Mouse (Mus musculus) spleen, postnatal 4 days (tissue): ENCODE results near the gene Lama2.

Source experiments
- DNase-seq, 2 experiments: peaks; one replicate each; pipeline ENCODE4 v3.0.0; 2022; ENCODE audit warnings: low spot score in 2 of 2

Gene Lama2

DNA sequence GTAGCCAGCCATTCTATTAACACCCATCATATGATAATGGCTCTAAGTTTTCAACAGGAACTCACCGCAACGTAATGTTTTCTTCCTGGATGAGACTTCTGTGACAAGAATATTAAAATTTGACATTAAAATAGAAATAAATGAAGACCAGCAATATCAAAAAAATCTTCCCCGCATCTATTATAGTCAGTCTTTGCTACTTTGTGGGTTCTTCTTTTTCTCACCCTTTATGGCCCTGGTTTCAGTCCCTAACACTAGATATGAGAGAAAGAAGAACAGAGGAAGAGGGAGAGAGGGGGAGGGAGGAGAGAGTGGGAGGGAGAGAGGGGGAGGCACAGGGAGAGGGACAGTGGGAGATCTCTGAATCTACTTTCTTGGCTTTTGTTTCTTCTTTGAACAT lies at the start of gene Lama2:
Gene Lama2, minus strand, starts transcription at position 101 of the 400 bp plus-strand sequence.
- DNase-seq = no peak

DNA sequence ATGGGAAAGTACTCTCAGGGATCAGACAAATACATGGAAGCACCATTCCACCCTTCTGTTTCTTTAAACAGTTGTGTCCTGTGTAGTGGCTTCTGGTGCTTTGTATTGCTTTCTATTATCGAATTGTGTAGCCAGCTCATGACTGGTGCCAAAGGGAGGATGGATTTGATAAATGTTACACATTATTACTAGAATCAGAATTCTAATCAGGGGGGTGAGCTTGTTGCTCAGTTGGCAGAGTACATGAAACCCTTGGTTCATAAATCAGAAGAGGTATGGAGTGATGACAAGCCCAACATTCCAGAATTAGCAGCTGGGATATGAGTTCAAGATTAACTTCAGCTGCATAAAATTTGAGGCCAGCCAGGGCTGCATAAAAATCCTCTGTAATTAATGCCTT lies 44.8 kb upstream of the Lama2 start:
- no peak for DNase-seq

DNA sequence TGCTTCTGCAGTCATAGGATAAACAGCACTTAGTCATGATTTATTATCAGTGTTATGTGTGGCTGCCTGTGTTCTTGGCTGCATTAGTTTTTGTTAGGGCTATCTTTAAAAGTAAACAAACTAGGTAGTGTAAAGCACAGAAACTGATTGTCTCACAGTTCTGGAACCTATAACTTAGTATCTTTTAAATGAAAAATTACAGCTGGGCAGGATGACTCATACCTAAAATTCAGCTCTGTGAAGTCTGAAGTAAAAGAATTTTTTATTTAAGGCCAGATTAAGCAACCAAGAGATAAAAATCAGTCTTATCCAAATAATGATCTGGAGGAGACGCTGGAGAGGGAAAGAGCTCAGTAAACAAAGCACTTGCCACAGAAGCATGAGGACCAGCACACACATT lies 43.8 kb upstream of the Lama2 start:
- no peak for DNase-seq

DNA sequence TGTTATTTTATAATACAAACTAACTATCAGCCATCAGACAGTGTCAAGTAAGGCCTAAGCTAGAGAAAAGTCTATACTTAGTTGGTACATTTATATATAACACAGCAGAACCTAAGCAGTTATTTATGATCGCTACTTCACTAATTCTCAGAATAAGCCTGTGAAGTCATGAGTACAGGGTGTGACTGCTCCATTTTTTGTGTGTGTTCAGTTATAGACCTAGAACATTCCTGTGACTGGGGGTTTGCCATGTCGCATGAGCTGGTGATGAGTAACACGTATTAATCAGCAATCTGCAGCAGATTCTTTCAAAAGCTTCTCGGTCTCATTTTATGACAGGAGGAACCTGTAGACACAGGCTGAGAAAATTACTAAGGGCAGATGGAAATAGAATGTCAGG lies 34.6 kb upstream of the Lama2 start:
- no peak for DNase-seq

DNA sequence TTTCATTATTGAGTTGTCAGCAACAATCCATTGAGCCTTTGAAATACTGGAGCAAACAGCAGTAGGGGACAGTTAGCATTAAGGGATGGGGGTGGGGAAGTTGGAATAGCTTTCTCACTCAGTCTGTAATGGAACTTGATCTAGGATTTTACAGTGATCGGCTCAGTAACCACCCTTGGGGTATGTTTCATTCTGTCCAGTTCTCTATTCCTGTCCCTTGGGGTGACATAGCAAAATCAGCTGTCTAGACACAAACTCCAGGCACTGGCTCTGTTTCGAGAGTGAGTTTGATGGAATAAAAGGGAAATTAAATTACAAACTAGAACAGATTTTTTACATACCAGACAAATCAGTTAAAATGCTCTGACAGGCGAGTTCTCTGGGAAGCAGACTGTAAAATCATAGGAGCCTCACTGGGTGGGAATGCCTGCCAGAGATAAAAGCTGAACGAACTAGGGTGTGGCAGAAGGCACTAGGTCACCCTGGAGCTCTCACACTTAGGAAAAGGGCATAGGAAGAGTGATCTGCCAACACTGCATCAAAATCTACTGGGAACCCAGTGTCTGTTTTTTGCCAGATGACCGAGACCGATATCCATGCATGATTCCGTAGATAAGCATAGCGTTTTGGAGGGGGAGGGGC lies 33.3 kb upstream of the Lama2 start:
- no peak for DNase-seq

DNA sequence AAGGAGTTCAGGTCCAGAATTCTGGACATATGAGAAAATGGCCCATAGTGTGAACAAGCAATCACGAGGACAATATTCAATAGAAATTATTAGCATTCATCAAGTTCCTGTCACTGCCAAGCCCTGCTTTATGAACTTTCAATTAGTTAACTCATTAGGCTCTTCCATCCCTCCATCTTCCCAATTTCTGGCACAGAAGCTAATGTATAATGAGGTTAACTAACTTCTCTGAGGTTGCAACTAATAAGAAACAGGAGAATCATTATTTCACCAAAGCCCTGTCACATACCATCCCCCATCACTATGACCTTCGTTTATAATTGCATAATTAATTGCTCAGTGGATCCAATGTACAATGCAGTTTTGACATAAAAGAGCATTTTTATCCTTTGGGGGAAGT lies 16.2 kb upstream of the Lama2 start:
- no peak for DNase-seq

DNA sequence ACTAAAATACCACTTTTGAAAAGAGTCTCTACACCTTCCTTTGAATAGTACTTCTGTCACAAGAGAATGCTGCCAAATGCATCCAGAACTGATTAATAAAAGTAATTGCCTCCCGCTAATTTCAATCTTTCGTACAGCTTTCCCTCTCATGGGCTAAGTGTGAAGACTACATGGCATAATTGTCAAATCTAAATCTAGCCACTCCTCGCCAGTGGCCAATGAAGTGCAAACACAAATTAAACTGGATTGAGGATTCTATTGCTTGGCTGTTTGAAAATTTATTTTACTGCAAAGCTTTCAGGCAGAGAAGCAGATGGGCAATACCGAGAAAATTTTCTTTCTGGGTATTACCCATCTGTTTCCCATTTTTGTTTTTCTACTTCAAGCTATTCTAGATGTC lies 11.4 kb upstream of the Lama2 start:
- no peak for DNase-seq

DNA sequence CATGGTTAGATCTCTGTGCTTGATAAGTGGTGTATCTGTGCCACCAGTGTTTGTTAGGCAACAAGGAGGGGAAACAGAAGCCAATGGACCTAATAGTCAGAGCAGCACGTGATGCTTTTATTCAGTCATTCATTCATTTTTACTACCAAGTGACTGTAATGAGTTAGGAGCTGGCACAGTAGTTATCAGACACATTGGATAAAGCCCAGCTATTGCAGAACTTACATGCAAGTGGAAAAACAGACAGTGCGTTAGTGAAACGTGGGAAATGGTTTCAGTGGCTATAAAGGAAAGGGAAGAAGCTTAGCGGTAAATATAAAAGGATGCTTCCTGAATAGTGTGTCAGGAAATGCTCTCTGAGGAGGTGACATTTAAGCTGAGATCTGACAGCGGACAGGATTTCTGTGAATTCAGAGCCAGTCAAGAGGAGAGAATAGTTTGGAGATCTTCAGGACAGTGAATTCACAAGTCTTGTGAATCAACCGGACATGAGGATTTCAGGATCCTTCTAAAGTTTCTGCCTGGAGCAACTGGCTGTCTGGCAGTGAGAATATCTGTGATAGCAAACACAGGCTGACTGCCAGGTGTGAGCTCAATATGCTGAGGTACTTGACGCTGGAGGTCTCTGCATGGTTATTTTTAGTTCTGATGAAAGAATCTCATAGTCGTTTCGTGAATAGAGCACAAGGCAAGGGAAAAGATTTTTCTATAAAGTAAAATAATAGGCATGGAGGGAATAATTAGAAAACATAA lies 2.3 kb upstream of the Lama2 start:
- DNase-seq = no peak

DNA sequence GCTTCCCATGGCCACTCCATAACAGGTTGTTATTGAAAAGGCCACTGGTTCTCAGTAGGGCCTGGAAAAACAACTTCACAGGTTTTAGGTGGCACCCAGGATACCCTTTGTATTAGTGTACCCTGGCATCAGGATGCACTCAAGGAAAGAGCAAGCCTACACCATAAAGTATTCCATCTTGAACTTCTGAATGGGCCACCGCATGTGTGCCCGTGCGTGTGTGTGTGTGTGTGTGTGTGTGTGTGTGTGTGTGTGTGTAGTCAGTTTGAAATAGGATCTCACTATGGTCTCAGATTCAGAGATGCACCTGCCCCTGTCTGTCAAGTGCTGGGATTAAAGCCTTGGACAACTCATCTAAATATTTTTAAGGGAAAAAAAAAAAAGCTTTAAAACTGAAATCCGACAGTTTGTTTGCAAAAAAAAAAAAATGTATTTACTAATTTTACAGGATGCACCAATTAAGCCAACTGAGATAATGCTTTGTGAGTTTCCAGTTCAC lies 2.0 kb downstream of the Lama2 start:
- no peak for DNase-seq

DNA sequence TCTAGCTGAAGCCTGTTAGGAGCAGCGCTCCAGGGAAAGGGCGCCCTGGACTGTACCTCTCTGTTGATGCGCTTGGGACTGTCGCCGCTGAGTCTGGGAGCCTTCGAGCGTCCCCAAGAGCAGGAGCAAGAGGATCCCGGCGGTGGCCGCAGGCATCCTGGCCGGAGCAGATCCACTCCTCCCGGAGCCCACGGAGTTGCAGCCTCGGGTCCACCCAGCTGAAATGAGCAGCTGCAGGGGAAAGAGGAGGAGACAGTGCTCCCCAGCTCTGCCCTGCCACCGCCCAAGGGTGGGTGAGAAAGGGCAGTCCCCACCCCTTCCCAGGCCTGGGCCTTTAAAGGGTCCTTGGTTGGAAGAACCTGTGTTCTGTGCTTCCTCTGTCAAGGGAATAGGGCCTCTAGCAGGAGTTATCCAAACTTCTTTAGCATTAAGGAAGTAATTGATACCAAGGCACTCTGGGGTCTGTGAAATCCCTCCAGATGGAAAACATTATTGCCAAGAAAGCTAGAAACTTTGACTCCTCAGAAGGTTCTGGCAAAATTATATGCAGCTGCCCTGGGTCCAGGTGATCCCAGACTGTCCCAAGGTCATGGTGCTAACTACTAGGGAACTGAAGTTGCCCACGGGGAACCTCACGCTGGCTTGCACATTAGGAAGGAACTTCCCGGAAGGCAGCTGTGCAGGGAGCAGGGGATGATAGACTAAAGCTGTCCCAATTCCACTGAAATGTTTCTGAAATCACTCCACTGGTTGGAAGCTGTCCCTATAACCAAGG lies 2.7 kb downstream of the Lama2 start:
- DNase-seq = peak; percentile 11 to 55

DNA sequence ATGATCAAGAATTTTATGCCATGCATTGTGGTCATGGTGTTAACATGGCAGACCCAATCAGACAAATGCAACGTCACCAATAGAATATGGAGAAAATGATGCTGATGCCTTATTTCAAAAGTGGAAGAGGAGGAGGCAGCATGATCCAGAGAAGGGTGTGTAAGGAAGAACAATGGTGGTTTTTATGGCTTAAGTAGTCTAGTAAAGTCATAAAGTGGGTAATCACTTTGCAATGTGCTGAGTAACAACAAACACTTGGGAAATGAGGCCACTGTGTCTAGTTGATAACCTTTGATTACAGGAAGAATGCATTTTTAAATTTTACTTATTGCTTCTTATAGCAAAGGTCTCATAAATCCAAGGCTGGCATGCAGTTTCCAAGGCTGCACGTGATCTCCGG lies 23.9 kb downstream of the Lama2 start:
- no peak for DNase-seq

DNA sequence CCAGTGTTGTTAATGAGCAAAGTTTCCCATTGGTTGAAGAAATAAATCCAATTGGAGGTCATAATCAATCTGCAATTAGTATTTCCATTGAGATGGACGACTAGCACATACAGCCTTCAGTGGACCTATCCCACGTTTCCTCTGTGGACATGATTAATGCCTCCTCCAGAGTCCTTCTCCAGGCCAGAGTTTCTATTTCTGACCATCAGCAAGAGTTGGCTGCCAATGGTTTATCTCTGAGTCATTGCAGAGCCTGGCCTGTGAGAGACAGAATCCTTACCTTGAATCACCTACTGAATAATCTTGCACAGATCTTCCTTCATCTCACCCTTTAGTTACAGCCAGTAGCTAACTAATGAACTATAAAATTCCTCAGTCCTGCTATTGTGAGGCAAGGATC lies 86.3 kb downstream of the Lama2 start:
- no peak for DNase-seq

DNA sequence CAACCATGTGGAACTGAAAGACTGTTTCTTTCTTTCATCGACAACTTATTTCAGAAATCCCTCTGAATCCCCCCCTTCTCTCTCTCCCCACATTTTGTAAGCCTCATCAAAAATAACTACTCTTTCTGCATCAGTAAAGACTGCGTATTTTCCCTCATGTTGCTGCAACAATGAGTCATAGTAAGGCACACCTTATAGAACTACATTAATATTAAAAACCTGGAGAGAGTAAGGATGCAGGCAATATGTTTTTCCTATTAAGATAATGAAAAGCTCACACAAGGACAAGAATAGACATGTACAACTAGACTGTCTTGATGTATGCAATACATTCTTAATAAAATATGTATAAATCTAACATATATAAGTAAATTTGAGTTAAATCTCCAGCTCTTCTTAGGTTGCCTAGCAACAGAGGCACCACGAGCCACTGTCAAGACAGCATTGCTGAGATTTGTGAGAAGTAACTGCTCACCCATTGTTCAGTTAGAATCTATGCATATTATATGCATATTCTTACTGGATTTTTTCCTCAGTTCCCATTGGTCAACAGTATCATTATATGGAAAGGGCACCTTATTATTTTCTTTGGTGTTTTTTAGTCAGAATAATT lies 110.6 kb downstream of the Lama2 start:
- DNase-seq = no peak

DNA sequence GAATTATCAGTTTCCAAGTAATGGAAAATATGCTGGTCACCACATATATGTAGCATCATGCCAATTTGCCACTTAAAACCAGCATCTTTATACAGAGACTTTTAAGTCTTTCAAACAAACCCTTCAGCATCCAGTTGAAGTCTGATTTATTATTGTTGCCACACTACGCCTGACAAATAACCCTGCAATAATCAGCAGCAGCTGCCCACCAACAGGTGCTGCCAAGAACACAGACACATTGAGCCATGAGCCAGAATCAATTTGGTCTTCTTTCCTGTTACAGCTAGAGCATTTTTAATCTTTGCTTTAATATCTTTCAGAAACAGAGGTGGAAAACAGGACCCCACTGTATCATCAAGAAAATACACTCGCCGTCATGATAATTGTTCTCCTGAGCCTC lies 118.7 kb downstream of the Lama2 start:
- no peak for DNase-seq

DNA sequence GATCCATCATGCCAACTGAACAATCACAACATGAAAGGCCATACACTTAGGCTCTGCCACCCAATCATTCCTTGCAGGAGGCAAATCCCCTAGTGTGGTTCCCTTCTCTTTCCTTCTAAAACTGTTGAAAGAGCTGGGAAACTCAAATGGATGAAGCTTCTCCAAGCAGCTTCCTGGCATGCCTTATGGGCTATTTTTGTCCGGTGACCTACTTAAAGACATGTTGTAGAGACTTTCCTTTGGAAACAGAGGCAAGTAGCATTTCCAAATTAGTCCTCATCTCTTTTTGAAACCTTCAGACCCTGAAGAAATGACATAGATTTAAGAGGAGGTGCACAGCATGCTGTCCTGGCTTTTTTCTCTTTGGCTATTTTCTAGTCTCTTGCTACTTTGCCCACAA lies 131.1 kb downstream of the Lama2 start:
- DNase-seq = no peak

DNA sequence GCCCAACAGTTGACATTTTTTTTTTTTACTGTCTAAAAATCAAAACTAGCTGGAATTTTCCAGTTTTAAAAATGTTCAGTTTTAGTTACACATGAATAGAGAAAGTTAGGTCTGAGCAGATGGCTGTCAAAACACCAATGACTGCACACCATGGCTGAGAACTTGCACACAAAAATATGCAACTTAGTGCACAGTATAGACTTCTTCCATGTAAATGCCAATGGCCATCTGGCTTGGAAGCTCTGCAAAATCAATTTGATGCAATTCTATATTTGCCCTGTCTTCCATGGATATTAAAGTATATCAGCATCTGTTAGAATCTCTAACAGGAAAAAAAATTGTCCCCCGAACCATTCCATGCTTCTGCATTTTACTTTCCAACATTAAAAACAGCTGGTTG lies 135.5 kb downstream of the Lama2 start:
- DNase-seq = no peak

DNA sequence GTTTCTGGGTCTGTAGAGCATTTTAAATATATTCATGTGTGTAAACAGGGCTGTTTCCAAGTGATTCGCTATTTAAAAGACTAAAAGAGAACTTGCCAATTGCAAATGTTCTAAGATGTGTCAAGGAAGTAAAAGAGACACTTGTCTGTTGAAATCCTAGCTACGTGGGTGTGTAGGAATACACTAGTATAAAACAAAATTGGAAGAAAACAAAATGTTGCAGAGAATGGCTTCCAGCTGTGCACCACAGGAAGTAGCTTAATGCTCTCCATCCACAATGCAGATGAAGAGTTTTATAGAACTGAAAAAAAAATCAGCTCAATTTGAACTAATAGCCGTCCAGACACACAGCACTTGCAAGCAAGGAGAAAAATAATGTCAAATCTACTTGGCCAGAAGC lies 144.0 kb downstream of the Lama2 start:
- no peak for DNase-seq

DNA sequence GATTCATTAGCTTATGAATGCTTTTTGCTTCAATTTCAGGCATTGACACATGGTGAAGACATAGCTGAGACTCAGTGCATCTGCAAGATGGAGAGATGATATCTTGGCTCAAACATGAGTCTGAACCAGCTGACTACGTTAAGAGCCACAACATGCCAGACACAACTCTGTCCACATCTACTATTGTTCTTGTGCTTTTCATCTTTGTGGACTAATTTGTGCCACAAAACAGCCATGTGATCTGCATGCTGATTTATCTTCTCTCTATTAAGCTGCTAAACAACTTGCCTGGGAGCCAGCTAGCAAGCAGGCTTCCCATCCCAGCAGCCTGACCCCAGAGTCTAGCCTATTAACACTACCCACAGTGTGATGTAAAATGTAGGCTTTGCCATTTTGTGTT lies 151.3 kb downstream of the Lama2 start:
- no peak for DNase-seq

DNA sequence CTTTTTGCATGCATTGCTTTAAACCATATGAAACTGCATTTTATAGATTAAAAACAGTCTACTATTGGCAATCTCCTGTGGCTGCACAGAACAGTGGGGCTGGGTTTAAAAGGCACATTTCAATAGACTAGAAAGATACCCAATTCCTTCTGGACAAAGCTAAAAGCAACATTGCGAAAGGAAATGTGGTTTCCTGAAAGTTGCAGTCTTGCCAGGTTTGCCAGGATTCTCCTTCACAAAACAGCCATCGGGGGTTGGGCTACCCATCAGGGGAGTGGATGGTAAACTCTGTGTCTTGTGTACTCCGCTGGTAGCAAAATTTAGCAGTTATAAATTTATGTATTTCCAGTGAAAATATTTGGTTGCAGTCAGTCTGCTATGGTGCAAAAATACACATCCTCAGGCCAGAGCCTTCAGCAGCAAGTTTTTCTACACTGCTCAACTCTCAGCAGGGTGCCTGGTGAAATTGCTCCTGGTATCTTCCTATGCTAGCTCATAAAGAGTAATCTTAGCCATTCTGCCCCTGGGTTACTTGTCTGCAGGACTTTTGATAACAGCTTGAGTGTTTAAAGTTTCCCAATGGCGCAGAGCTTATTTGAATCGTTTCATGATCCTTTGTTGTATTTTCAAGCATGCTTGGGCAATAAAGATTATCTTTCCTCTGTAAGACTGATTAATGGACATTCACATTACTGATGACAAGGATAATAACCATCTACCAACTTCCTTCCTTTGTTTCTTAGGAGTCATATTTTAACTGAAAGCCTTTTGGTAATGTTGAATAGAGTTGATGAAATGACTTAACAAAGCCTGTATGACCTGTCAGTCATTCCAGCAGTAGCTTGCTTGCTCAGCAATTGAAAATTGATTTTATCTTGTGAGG lies 205.7 kb downstream of the Lama2 start:
- DNase-seq = no peak

DNA sequence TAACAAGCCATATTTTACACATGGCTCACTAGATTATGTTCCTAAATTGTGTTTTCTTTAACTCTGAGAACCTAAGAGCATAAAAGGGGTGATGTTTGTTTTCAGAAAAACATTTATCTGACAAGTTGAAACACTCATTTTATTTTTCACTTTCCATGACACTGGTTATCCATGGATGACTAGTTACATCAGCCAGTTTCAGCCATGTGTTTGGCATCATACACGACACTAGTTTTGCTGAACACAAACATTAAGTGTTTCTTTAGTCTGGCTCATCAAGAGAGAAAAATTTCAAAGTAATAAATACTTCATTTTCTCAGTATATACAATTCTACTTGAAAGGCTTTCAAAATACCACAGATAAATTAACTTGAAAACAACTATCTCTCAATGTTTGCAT lies 228.8 kb downstream of the Lama2 start:
- DNase-seq = no peak

DNA sequence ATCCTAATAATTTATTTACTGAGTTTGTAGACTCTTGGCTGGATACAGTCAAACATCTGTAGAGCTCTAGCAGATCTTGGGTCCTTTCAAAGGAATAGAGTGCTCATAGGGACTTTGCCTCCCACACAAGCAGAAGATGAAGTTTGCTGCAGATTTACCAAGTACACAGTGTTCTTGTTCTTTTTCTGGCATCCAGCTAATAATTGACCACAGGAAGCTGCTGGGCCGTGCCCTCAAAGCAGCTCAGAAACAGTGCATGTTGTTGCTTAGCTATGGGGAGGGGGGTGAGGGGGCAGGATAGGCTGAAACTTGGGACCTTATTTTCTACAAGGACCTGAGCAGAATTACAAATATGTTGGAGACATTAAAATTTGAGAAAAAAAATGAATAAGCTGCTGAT lies 232.0 kb downstream of the Lama2 start:
- DNase-seq = no peak
